Mouse (Mus musculus) midbrain, postnatal 0 days (tissue): ENCODE results near the gene Ccdc127. TPM values are rescaled to one million over a fixed set of nuclear protein-coding genes. Genes with fewer than 3 reads are reported as not detected.

Experiments
- ATAC-seq: fragments of 200-750 bp; cut with Nextera tagmentation; 2 replicates; pipeline ENCODE4 v1.8.0; 2017; ENCODE audit warnings: moderate number of reproducible peaks, mild to moderate bottlenecking, moderate TSS enrichment, moderate library complexity; ENCODE audit not compliant: low FRiP score
- DNase-seq: peaks from one replicate; pipeline ENCODE4 v3.0.0-alpha.2; 2015; ENCODE audit warnings: low spot score
- H3K27ac ChIP-seq: fragments of 300-500 bp; sonication (generic); 2 replicates; pipeline ENCODE4 v1.5.1; 2014; ENCODE audit warnings: low read depth, mild to moderate bottlenecking, low read length, mixed read lengths
- H3K27me3 ChIP-seq: fragments of 300-500 bp; sonication (generic); 2 replicates; pipeline ENCODE4 v1.6.1; 2014; ENCODE audit warnings: low read length, control low read depth, mixed read lengths; ENCODE audit not compliant: insufficient read depth
- H3K36me3 ChIP-seq: fragments of 300-500 bp; sonication (generic); 2 replicates; pipeline ENCODE4 v1.6.1; 2014; ENCODE audit warnings: low read length, control low read depth, mixed read lengths; ENCODE audit not compliant: insufficient read depth
- H3K4me1 ChIP-seq: fragments of 300-500 bp; sonication (generic); 2 replicates; pipeline ENCODE4 v1.6.1; 2014; ENCODE audit warnings: mild to moderate bottlenecking, control low read depth, antibody characterized with exemption, low read length, mixed read lengths; ENCODE audit not compliant: insufficient read depth
- H3K4me2 ChIP-seq: fragments of 300-500 bp; sonication (generic); 2 replicates; pipeline ENCODE4 v1.6.1; 2014; ENCODE audit warnings: low read depth, mild to moderate bottlenecking, low read length, mixed read lengths; ENCODE audit not compliant: poor library complexity, severe bottlenecking
- H3K4me3 ChIP-seq: fragments of 300-500 bp; sonication (generic); 2 replicates; pipeline ENCODE4 v1.5.1; 2014; ENCODE audit warnings: low read depth, mild to moderate bottlenecking, low read length, moderate library complexity
- H3K9ac ChIP-seq: fragments of 300-500 bp; sonication (generic); replicated peaks from 2 replicates; pipeline ENCODE4 v1.6.1; 2014; ENCODE audit warnings: mild to moderate bottlenecking, low read length, moderate library complexity, mixed read lengths; ENCODE audit not compliant: poor library complexity, severe bottlenecking
- H3K9me3 ChIP-seq: fragments of 300-500 bp; sonication (generic); 2 replicates; pipeline ENCODE4 v1.6.1; 2016; ENCODE audit warnings: low read length, control low read depth
- CTCF ChIP-seq: IDR thresholded peaks from 2 replicates; pipeline ENCODE4 v1.5.1; 2016; ENCODE audit warnings: antibody characterized with exemption, mild to moderate bottlenecking
- WGBS: fragments of 180-500 bp; shearing (Covaris S2); extraction: QIAGEN DNeasy Blood & Tissue Kit; methylation state at CpG from one replicate; pipeline ENCODE4 v1.1.7; 2014; 5-methylcytosine and 5-hydroxymethylcytosine counted together
- polyA plus RNA-seq: library from polyadenylated mRNA; unstranded; fragments of >200 nt; fragmentation: Nextera tagmentation; extraction: Ambion mirVana; gene quantifications from 2 replicates; pipeline ENCODE4 v1.2.1, GENCODE M21; 2015
- total RNA-seq: library from RNA; depleted of rRNA; stranded (reverse); fragments of >200 nt; gene quantifications from 2 replicates; pipeline ENCODE4 v1.2.3, GENCODE M21; 2014

Gene Ccdc127
- total and polyA plus RNA-seq, 2 experiments from 2014 or later, result 20.6 to 39.0 TPM

DNA sequence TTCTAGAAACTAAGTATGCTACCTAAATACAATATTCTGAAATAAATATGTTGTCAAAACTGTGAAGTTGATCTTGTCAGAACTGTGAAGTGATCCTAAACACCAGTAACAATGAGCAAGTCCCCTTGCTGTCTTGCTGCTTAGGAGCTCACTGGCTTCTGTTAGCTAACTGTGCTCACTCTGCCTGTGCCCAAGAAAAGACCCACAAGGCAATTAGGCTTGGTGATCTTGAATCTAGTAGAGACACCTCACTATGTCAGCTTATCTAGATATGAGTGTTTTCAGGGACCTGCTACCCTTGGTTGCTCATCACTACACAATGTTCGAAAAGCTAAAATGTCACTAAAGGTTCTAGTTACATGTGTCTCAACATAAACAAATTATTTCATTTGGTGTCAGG is 44.3 kb upstream of the Ccdc127 start:
- Histone ChIP-seq H3K9ac (no peak overlapping the region), H3K4me1 (no peaks in the 10 kb centered on the region), H3K27me3 (no peaks in the 10 kb centered on the region), H3K36me3 (peaks cover 58% of the 10 kb centered on the region), H3K4me2 (no peak overlapping the region), H3K27ac (no peak overlapping the region), H3K9me3 (no peaks in the 10 kb centered on the region), H3K4me3 (no peak overlapping the region)
- no peak for TF ChIP-seq CTCF
- ATAC-seq (no peak), DNase-seq (no peak)
- WGBS, result 98% methylated on average over 1 of the region's 1 CpGs

DNA sequence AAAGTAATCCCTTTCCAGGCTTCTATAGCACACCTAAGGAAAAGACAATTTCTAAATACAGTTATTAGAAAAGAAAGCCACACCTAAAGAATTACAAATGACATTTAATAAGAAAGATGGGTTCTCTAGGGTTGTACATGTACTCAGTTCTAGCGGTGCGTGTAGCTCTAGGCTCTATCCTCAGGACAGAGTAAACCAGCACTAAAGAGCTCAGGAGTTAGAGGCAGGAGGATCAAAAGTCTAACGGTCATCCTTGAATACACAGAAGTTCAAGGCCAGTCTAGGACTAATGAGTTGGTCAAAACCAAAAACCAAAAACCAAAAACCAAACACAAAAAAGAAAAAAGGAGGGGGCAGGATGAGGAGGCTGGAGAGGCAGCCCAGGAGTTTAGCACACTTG is 35.5 kb upstream of the Ccdc127 start:
- Histone ChIP-seq H3K4me1 (peaks cover 4% of the 10 kb centered on the region; the same call in 1 of the 2 replicates), H3K27me3 (no peaks in the 10 kb centered on the region), H3K4me2 (no peak overlapping the region), H3K9me3 (no peaks in the 10 kb centered on the region), H3K27ac (no peak overlapping the region), H3K36me3 (peaks cover 11% of the 10 kb centered on the region; the same call in 1 of the 2 replicates), H3K9ac (no peak overlapping the region), H3K4me3 (no peak overlapping the region)
- no peak for DNase-seq
- ATAC-seq, result no peak
- WGBS, result 97% methylated on average over 3 of the region's 3 CpGs
- TF ChIP-seq CTCF, result no peak

DNA sequence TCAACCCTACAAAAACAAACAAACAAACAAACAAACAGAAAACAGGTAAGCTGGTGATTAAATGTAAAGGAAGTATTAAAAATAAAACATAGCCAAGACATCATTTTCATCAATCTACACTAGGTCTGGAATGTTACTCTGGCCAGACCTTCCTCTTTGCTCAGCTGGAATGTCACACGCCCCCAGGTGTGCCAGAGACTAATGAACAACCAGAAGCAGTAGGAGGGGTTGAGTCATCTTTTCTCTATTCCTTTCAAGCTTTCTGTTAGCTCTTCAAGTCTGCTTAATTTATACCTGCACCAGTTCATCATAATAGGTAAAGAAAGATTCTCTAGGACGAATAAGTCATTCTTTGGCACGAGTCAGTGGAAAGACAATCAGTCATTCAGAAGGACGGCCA is 33.7 kb upstream of the Ccdc127 start:
- Histone ChIP-seq H3K9me3 (no peaks in the 10 kb centered on the region), H3K27ac (peak overlapping the region; percentile 63), H3K4me1 (peaks cover 4% of the 10 kb centered on the region; the same call in 1 of the 2 replicates), H3K4me2 (peak overlapping the region; percentile 82), H3K4me3 (peak overlapping the region; percentile 94), H3K27me3 (no peaks in the 10 kb centered on the region), H3K36me3 (peaks cover 7% of the 10 kb centered on the region), H3K9ac (peak overlapping the region; percentile 93)
- no peak for TF ChIP-seq CTCF
- DNase-seq, result no peak
- WGBS, result 44% methylated on average over 4 of the region's 4 CpGs
- no peak for ATAC-seq

DNA sequence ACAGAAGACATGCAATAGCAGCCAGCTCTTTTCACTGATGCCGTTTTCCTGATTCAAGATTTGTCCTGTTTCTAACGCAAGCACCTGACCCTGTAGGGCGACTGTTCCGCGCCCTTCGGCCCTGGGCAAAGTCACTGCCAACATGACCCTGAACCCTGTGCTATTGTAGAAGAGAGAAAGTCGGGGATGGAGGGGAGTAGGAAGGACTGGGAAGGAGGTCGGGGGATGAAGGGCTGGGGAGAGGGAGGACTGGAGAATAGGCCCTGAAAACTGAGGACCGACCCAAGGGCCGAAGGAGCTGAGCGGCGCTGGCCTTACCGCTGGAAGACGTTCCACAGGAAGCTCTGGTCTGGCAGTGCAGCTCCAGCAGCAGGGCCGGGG is 33.3 kb upstream of the Ccdc127 start:
- Histone ChIP-seq H3K4me2 (peak overlapping the region; percentile 82), H3K4me1 (peaks cover 4% of the 10 kb centered on the region; the same call in 1 of the 2 replicates), H3K27me3 (no peaks in the 10 kb centered on the region), H3K9ac (peak overlapping the region; percentile 93), H3K36me3 (peaks cover 9% of the 10 kb centered on the region), H3K27ac (peak overlapping the region; percentile 63), H3K9me3 (no peaks in the 10 kb centered on the region), H3K4me3 (peak overlapping the region; percentile 94)
- DNase-seq, result no peak
- no peak for TF ChIP-seq CTCF
- ATAC-seq, result peak; percentile 75; the same call in 1 of the 2 replicates
- WGBS, result 3% methylated on average over 15 of the region's 15 CpGs

DNA sequence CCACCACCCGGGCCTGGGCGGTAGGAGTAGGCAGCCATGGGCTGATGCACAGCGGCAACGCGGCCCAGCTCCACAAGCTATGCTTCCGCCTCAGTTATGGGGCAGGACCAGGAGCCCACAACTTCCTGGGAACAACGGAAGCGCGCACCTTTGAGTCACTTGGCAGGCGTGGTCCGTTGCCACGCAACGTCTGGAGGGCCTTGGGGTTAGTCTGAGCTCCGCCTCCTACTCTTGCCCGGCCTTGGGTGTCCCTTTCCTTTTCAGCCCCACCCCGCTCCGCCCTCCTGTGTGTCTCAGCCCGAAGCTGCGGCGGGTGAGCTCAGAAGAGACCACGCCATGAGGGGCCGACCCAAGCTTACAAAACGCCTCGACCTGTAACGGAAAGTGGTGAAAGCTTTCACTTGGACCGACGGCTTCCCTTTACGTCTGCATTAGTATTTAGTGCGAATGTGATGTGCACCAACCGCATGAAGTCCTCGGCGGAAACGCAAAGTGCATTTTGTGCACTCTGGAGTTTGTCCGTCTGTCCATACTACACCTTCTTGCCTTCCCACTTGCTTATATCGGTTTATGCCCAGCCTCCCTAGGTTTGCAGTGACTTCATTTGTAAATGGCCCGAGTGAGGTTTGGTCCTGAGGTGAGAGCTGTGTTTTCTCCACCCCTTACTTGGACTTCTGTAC is 32.8 kb upstream of the Ccdc127 start, which contains the start of gene Pdcd6:
Pdcd6 (minus strand) TSS at position 411 of the 680 bp plus-strand sequence.
- Histone ChIP-seq H3K4me1 (peaks cover 4% of the 10 kb centered on the region; the same call in 1 of the 2 replicates), H3K9me3 (no peaks in the 10 kb centered on the region), H3K36me3 (peaks cover 14% of the 10 kb centered on the region), H3K27ac (peak within 1 kb of the TSS; percentile 63), H3K27me3 (no peaks in the 10 kb centered on the region), H3K4me3 (peak within 1 kb of the TSS; percentile 94), H3K4me2 (peak within 1 kb of the TSS; percentile 82), H3K9ac (peak within 1 kb of the TSS; percentile 93)
- DNase-seq (peak; percentile 96), ATAC-seq (peak; percentile 97)
- under 1% methylated on average over 36 of the region's 36 CpGs for WGBS
- no peak for TF ChIP-seq CTCF

DNA sequence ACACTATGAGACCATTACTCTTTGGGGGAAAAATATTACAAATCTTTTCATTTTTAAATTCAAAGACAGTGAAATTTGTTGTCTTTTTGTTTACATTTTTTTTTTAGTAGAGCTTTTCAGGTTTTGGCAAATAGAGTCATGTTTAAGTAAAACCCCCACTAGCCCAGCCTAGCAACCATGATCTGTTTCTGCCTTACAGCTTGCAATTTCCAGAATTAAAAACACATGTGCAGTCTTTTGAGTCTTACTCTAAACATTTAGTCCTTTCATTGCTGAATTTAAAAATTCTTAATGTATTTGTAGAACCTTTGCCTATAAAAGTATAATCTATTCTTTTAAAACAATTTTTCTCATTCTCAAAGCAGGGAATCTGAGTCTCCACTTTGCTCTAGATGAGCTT is 20.8 kb upstream of the Ccdc127 start:
- H3K27me3 ChIP-seq, result no peaks in the 10 kb centered on the region
- no peak for ATAC-seq
- H3K4me1 ChIP-seq, result no peaks in the 10 kb centered on the region
- no peak overlapping the region for H3K27ac ChIP-seq
- no peak overlapping the region for H3K4me2 ChIP-seq
- H3K4me3 ChIP-seq, result no peak overlapping the region
- peaks cover 62% of the 10 kb centered on the region for H3K36me3 ChIP-seq
- no peaks in the 10 kb centered on the region for H3K9me3 ChIP-seq
- no peak for DNase-seq
- no peak for TF ChIP-seq CTCF
- H3K9ac ChIP-seq, result no peak overlapping the region
